Mouse (Mus musculus): ENCODE measurements around the gene Rbms1. TPM values are rescaled to one million over a fixed set of nuclear protein-coding genes. Genes with fewer than 3 reads are reported as not detected.

The Rbms1 gene
- polyA plus RNA-seq, 1 experiment from 2014 or later = 78.6 TPM

- no peaks in the 10 kb centered on the region for H3K36me3 ChIP-seq (ENCODE audit: control insufficient read depth, insufficient read depth, low read length)
- H3K4me2 ChIP-seq (replicated peaks; ENCODE audit: low read depth, low read length) = no peak overlapping the region
- H3K27me3 ChIP-seq (ENCODE audit: control insufficient read depth, insufficient read depth, low read length) = no peaks in the 10 kb centered on the region
- ATAC-seq (ENCODE audit: low FRiP score) (no peak), DNase-seq (ENCODE audit: low spot score) (no peak)
- no peaks in the 10 kb centered on the region for H3K4me1 ChIP-seq (replicated peaks; ENCODE audit: control insufficient read depth, insufficient read depth, low read length)
- no peak overlapping the region for H3K4me3 ChIP-seq (ENCODE audit: low read depth, low read length)
- WGBS = 90% methylated on average over 4 of the region's 4 CpGs
- H3K9ac ChIP-seq (ENCODE audit: low read depth, low read length) = no peak overlapping the region
- no peak overlapping the region for H3K27ac ChIP-seq (ENCODE audit: low read depth, low read length)
- H3K9me3 ChIP-seq (ENCODE audit: control insufficient read depth, low read length) = no peaks in the 10 kb centered on the region
These were observed 54.4 kb downstream of the Rbms1 start for GRCm38 (mm10) chr2:60908551-60908950.

DNA sequence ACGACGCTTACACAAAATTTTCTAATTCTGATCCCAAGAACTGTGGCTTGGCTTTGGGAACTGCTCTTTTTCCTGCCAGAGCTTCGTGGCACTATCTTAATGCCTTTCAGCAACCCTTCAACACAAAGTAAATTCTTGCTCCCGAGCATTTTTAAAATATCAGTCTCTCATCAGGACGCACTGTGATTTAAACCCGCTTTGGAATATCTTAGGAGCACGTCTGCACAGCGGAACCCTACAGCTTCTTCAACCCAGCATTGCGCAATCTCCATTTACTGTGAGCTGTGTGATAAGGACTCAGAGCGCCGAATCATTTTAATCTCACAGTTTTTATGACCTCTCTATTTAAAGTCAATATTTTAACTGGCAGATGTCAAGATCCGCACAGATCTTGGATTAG, 54.9 kb downstream of the Rbms1 start:
- WGBS = 89% methylated on average over 12 of the region's 12 CpGs
- Histone ChIP-seq H3K4me1 (replicated peaks; ENCODE audit: control insufficient read depth, insufficient read depth, low read length) (no peaks in the 10 kb centered on the region), H3K9me3 (ENCODE audit: control insufficient read depth, low read length) (no peaks in the 10 kb centered on the region), H3K9ac (ENCODE audit: low read depth, low read length) (no peak overlapping the region), H3K4me3 (ENCODE audit: low read depth, low read length) (no peak overlapping the region), H3K27ac (ENCODE audit: low read depth, low read length) (no peak overlapping the region), H3K4me2 (replicated peaks; ENCODE audit: low read depth, low read length) (no peak overlapping the region), H3K36me3 (ENCODE audit: control insufficient read depth, insufficient read depth, low read length) (no peaks in the 10 kb centered on the region), H3K27me3 (ENCODE audit: control insufficient read depth, insufficient read depth, low read length) (no peaks in the 10 kb centered on the region)
- ATAC-seq (ENCODE audit: low FRiP score) (no peak), DNase-seq (ENCODE audit: low spot score) (no peak)

DNA sequence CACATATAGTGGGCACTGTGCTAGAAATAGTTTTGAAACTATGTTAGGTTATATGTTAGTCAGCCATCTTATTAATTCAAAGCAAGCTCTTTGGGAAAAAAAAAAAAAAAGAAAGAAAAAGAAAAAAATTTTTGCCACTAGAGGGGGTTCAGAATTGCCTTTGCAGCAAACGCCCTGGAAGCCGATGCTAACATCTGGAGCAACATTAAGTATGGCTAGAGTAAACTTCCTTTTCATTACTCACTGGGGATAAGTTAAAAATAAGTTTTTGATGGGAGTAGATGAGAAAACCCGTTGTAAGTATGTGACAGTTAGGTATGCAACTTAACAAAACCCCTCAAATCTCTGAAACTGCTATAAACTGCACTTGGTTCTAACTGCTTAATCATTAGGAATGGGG, 57.7 kb downstream of the Rbms1 start:
- Histone ChIP-seq H3K9ac (ENCODE audit: low read depth, low read length) (no peak overlapping the region), H3K4me2 (replicated peaks; ENCODE audit: low read depth, low read length) (no peak overlapping the region), H3K27me3 (ENCODE audit: control insufficient read depth, insufficient read depth, low read length) (no peaks in the 10 kb centered on the region), H3K36me3 (ENCODE audit: control insufficient read depth, insufficient read depth, low read length) (no peaks in the 10 kb centered on the region), H3K9me3 (ENCODE audit: control insufficient read depth, low read length) (no peaks in the 10 kb centered on the region), H3K27ac (ENCODE audit: low read depth, low read length) (no peak overlapping the region), H3K4me3 (ENCODE audit: low read depth, low read length) (no peak overlapping the region), H3K4me1 (replicated peaks; ENCODE audit: control insufficient read depth, insufficient read depth, low read length) (no peaks in the 10 kb centered on the region)
- DNase-seq (ENCODE audit: low spot score) (peak; percentile 20), ATAC-seq (ENCODE audit: low FRiP score) (no peak)
- WGBS = 34% methylated on average over 3 of the region's 3 CpGs

GRCm38 (mm10) chr2:60904141-60904540, 58.9 kb downstream of the Rbms1 start:
- H3K9ac ChIP-seq (ENCODE audit: low read depth, low read length) = no peak overlapping the region
- H3K4me3 ChIP-seq (ENCODE audit: low read depth, low read length) = no peak overlapping the region
- H3K27me3 ChIP-seq (ENCODE audit: control insufficient read depth, insufficient read depth, low read length) = no peaks in the 10 kb centered on the region
- no peak overlapping the region for H3K4me2 ChIP-seq (replicated peaks; ENCODE audit: low read depth, low read length)
- ATAC-seq (ENCODE audit: low FRiP score) (no peak), DNase-seq (ENCODE audit: low spot score) (no peak)
- H3K9me3 ChIP-seq (ENCODE audit: control insufficient read depth, low read length) = no peaks in the 10 kb centered on the region
- no peaks in the 10 kb centered on the region for H3K36me3 ChIP-seq (ENCODE audit: control insufficient read depth, insufficient read depth, low read length)
- WGBS = 81% methylated on average over 5 of the region's 5 CpGs
- H3K27ac ChIP-seq (ENCODE audit: low read depth, low read length) = no peak overlapping the region
- no peaks in the 10 kb centered on the region for H3K4me1 ChIP-seq (replicated peaks; ENCODE audit: control insufficient read depth, insufficient read depth, low read length)

DNA sequence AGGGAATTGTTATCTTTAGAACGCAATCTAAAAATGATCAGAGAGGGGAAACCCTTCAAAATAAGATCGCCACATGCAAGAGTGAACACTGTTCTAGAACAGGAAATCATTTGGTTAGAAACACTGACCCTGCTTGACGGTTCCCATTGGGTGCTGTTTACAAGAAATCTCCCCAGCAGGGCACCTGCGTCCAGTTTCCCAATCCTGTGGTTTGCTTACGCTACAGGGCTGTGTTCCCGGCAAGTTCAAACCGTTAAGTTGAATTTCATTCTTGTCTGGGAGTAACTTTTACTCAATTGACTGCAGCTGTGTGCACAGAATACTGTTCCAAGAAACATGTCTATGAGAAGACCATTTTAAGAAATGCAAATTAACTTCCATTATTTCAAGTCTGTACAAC, 59.5 kb downstream of the Rbms1 start:
- WGBS = 75% methylated on average over 7 of the region's 7 CpGs
- H3K27ac ChIP-seq (ENCODE audit: low read depth, low read length) = no peak overlapping the region
- H3K27me3 ChIP-seq (ENCODE audit: control insufficient read depth, insufficient read depth, low read length) = no peaks in the 10 kb centered on the region
- no peak overlapping the region for H3K4me2 ChIP-seq (replicated peaks; ENCODE audit: low read depth, low read length)
- H3K4me1 ChIP-seq (replicated peaks; ENCODE audit: control insufficient read depth, insufficient read depth, low read length) = no peaks in the 10 kb centered on the region
- ATAC-seq (ENCODE audit: low FRiP score) = no peak
- H3K9ac ChIP-seq (ENCODE audit: low read depth, low read length) = no peak overlapping the region
- no peaks in the 10 kb centered on the region for H3K36me3 ChIP-seq (ENCODE audit: control insufficient read depth, insufficient read depth, low read length)
- DNase-seq (ENCODE audit: low spot score) = no peak
- H3K9me3 ChIP-seq (ENCODE audit: control insufficient read depth, low read length) = no peaks in the 10 kb centered on the region
- no peak overlapping the region for H3K4me3 ChIP-seq (ENCODE audit: low read depth, low read length)

- 80% methylated on average over 6 of the region's 6 CpGs for WGBS
- ATAC-seq (ENCODE audit: low FRiP score) (no peak), DNase-seq (ENCODE audit: low spot score) (no peak)
- no peak overlapping the region for H3K4me2 ChIP-seq (replicated peaks; ENCODE audit: low read depth, low read length)
- no peak overlapping the region for H3K9ac ChIP-seq (ENCODE audit: low read depth, low read length)
- no peak overlapping the region for H3K27ac ChIP-seq (ENCODE audit: low read depth, low read length)
- no peaks in the 10 kb centered on the region for H3K36me3 ChIP-seq (ENCODE audit: control insufficient read depth, insufficient read depth, low read length)
- no peaks in the 10 kb centered on the region for H3K27me3 ChIP-seq (ENCODE audit: control insufficient read depth, insufficient read depth, low read length)
- no peaks in the 10 kb centered on the region for H3K4me1 ChIP-seq (replicated peaks; ENCODE audit: control insufficient read depth, insufficient read depth, low read length)
- no peaks in the 10 kb centered on the region for H3K9me3 ChIP-seq (ENCODE audit: control insufficient read depth, low read length)
- no peak overlapping the region for H3K4me3 ChIP-seq (ENCODE audit: low read depth, low read length)
These were observed 60.4 kb downstream of the Rbms1 start for GRCm38 (mm10) chr2:60902446-60903137.

DNA sequence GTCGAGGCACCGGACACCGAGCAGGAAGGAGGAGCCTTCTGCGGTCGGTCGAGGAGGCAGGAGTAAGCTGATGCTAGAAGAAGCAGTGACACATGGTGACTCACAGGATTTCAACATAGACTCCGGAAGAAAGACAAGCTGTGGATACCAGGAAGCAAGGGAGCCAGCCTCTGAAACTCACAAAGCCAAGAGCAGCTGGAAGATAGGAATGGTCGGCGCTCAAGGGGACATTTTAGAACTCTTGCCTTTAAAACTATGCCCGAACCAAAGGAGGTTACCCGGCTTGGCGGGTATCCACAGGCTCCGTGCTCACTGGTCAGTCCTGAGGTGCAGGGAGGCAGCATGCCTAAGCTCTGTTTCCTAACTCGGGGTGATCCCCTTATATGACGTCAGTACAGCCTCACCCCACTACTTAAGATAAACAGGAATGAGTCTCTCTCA, 61.5 kb downstream of the Rbms1 start:
- Histone ChIP-seq H3K4me3 (ENCODE audit: low read depth, low read length) (no peak overlapping the region), H3K9ac (ENCODE audit: low read depth, low read length) (no peak overlapping the region), H3K27ac (ENCODE audit: low read depth, low read length) (no peak overlapping the region), H3K36me3 (ENCODE audit: control insufficient read depth, insufficient read depth, low read length) (no peaks in the 10 kb centered on the region), H3K9me3 (ENCODE audit: control insufficient read depth, low read length) (no peaks in the 10 kb centered on the region), H3K4me1 (replicated peaks; ENCODE audit: control insufficient read depth, insufficient read depth, low read length) (no peaks in the 10 kb centered on the region), H3K27me3 (ENCODE audit: control insufficient read depth, insufficient read depth, low read length) (no peaks in the 10 kb centered on the region), H3K4me2 (replicated peaks; ENCODE audit: low read depth, low read length) (no peak overlapping the region)
- DNase-seq (ENCODE audit: low spot score) (no peak), ATAC-seq (ENCODE audit: low FRiP score) (no peak)
- WGBS = 81% methylated on average over 15 of the region's 15 CpGs

GRCm38 (mm10) chr2:60901013-60901412, 62.0 kb downstream of the Rbms1 start:
- Histone ChIP-seq H3K9ac (ENCODE audit: low read depth, low read length) (no peak overlapping the region), H3K4me1 (replicated peaks; ENCODE audit: control insufficient read depth, insufficient read depth, low read length) (no peaks in the 10 kb centered on the region), H3K9me3 (ENCODE audit: control insufficient read depth, low read length) (no peaks in the 10 kb centered on the region), H3K4me3 (ENCODE audit: low read depth, low read length) (no peak overlapping the region), H3K4me2 (replicated peaks; ENCODE audit: low read depth, low read length) (no peak overlapping the region), H3K27ac (ENCODE audit: low read depth, low read length) (no peak overlapping the region), H3K27me3 (ENCODE audit: control insufficient read depth, insufficient read depth, low read length) (no peaks in the 10 kb centered on the region), H3K36me3 (ENCODE audit: control insufficient read depth, insufficient read depth, low read length) (no peaks in the 10 kb centered on the region)
- DNase-seq (ENCODE audit: low spot score) (no peak), ATAC-seq (ENCODE audit: low FRiP score) (no peak)
- WGBS = 85% methylated on average over 6 of the region's 6 CpGs

DNA sequence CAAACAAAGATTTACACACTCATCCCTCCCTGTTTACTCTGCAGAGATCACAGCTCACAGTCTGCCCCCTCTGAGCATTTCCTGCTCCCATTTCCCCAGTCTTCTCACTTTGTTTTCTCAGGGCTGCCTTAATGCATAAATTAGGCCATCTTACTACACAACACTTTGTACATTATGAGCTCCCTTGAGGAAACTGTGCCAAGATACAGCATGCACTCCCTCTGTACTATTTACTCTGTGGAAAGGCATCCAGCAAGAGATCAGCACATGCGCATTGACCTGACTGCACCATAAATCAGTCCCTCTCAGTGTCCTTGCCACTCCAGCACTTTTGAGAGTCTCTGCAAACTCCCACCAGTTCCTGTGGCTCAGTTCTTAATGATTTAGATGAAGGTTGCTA, 70.0 kb downstream of the Rbms1 start:
- no peaks in the 10 kb centered on the region for H3K9me3 ChIP-seq (ENCODE audit: control insufficient read depth, low read length)
- no peak overlapping the region for H3K4me3 ChIP-seq (ENCODE audit: low read depth, low read length)
- H3K4me1 ChIP-seq (replicated peaks; ENCODE audit: control insufficient read depth, insufficient read depth, low read length) = no peaks in the 10 kb centered on the region
- no peaks in the 10 kb centered on the region for H3K36me3 ChIP-seq (ENCODE audit: control insufficient read depth, insufficient read depth, low read length)
- H3K4me2 ChIP-seq (replicated peaks; ENCODE audit: low read depth, low read length) = no peak overlapping the region
- WGBS = 83% methylated on average over 1 of the region's 1 CpGs
- no peak for DNase-seq (ENCODE audit: low spot score)
- no peak for ATAC-seq (ENCODE audit: low FRiP score)
- H3K9ac ChIP-seq (ENCODE audit: low read depth, low read length) = no peak overlapping the region
- no peak overlapping the region for H3K27ac ChIP-seq (ENCODE audit: low read depth, low read length)
- no peaks in the 10 kb centered on the region for H3K27me3 ChIP-seq (ENCODE audit: control insufficient read depth, insufficient read depth, low read length)
